Mouse (Mus musculus): Measurements from ENCODE around the gene Ltb4r2.

DNA sequence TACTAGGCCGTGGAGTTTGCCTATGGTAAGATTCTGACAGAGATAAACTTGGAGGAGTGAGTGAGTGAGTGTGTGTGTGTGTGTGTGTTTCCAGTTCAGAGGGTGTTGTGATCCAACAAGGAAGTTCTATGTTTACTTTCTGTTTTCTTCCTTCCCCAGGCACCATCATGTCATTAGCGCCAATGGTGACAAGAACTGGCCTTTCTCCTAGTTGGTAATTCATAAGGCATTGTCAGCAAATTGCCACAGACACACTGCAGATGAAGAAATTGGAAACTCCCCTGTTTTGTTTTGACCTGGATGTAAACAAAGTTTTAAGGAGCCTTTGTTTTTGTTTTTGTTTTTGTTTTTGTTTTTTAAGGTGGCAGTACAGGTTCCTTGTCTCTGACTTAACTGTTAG lies 32.2 kb downstream of the Ltb4r2 start:
- no peak for TF ChIP-seq GATA1 (IDR thresholded peaks at IDR 0.05; ENCODE audit: borderline replicate concordance, low read length)
- TF ChIP-seq FLI1 (IDR thresholded peaks at IDR 0.05; ENCODE audit: low read length): no peak
